In the genomic region with DNA sequence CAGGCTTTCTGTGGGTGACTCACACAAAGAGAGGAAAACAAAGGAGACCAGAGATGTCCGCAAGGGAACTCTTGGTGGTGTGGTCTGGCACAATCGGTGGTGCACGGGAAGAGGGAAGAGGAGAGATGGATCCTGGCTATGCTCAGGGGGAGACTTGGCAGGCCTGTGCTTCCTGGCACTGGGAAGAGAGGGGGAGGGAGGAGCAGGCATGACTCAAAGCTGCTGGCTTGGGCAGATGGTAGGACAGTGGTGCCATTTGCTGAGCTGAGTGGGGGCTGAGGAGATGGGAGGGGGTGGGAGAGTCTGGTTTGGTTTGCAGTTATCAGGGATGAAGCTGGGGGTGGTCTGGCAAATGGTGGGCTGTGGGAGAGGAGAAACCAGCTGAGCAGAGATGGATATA, we compare ENCODE assay signal across 12 mouse cellular contexts. TPM values are rescaled to one million over a fixed set of nuclear protein-coding genes. Genes with fewer than 3 reads are reported as not detected.
DNase-seq lines count a peak whose midpoint lies in the region; ATAC-seq and TF ChIP-seq lines count a peak whose summit lies in the region.
"Had no signal": no experiment of that assay in that cellular context is flagged by ENCODE, and none has a peak within 500 bp of the region (broad histone marks: within the 10 kb centered on the region; RNA-seq: fewer than 3 reads in every experiment).

No protein-coding gene starts in this region.

- WGBS in forebrain, embryonic 13.5 days = 56% methylated on average over 3 of the region's 3 CpGs
- WGBS in kidney, embryonic 16.5 days = 85% methylated on average over 3 of the region's 3 CpGs
- WGBS in intestine, postnatal 0 days = 74% methylated on average over 3 of the region's 3 CpGs

- H3K36me3 ChIP-seq in forebrain, embryonic 13.5 days (ENCODE audit: poor library complexity, severe bottlenecking) = no peaks in the 10 kb centered on the region
- no peaks in the 10 kb centered on the region for H3K36me3 ChIP-seq in kidney, embryonic 16.5 days (ENCODE audit: insufficient read depth, low read length)
- H3K36me3 ChIP-seq in intestine, postnatal 0 days (ENCODE audit: control insufficient read depth, insufficient read depth) = no peaks in the 10 kb centered on the region
- H3K36me3 ChIP-seq: embryonic facial prominence, embryonic 13.5 days; liver, embryonic 12.5 days had no signal

- H3K27me3 ChIP-seq in forebrain, embryonic 13.5 days = no peaks in the 10 kb centered on the region
- H3K27me3 ChIP-seq in kidney, embryonic 16.5 days (ENCODE audit: insufficient read depth, low read length) = no peaks in the 10 kb centered on the region
- H3K27me3 ChIP-seq in intestine, postnatal 0 days (replicated peaks; ENCODE audit: control insufficient read depth, insufficient read depth, low read length) = no peaks in the 10 kb centered on the region
- H3K27me3 ChIP-seq: embryonic facial prominence, embryonic 13.5 days had no signal

- H3K9ac ChIP-seq in forebrain, embryonic 13.5 days = no peak overlapping the region
- no peak overlapping the region for H3K9ac ChIP-seq in kidney, embryonic 16.5 days (replicated peaks; ENCODE audit: low read length)
- no peak overlapping the region for H3K9ac ChIP-seq in intestine, postnatal 0 days (ENCODE audit: low read depth, low read length)
- H3K9ac ChIP-seq: embryonic facial prominence, embryonic 13.5 days; hindbrain, embryonic 14.5 days; liver, embryonic 12.5 days had no signal

- peak; percentile 47; the same call in 1 of the 2 replicates for ATAC-seq in forebrain, embryonic 13.5 days
- no peak for ATAC-seq in kidney, embryonic 16.5 days (ENCODE audit: low FRiP score, low TSS enrichment)
- ATAC-seq in intestine, postnatal 0 days = no peak
- ATAC-seq: liver, embryonic 12.5 days had no signal

- no peak overlapping the region for H3K4me3 ChIP-seq in forebrain, embryonic 13.5 days
- no peak overlapping the region for H3K4me3 ChIP-seq in kidney, embryonic 16.5 days (ENCODE audit: low read length)
- no peak overlapping the region for H3K4me3 ChIP-seq in intestine, postnatal 0 days (ENCODE audit: low read depth, low read length)
- H3K4me3 ChIP-seq: embryonic facial prominence, embryonic 13.5 days; liver, embryonic 12.5 days had no signal

- no peaks in the 10 kb centered on the region for H3K9me3 ChIP-seq in forebrain, embryonic 13.5 days (replicated peaks)
- H3K9me3 ChIP-seq in kidney, embryonic 16.5 days (ENCODE audit: low read length) = no peaks in the 10 kb centered on the region
- H3K9me3 ChIP-seq in intestine, postnatal 0 days (ENCODE audit: control insufficient read depth) = no peaks in the 10 kb centered on the region
- H3K9me3 ChIP-seq: embryonic facial prominence, embryonic 13.5 days; liver, embryonic 12.5 days had no signal

- H3K27ac ChIP-seq in forebrain, embryonic 13.5 days = peak overlapping the region; percentile 16; the same call in 1 of the 2 replicates
- H3K27ac ChIP-seq in kidney, embryonic 16.5 days (ENCODE audit: low read length) = no peak overlapping the region
- no peak overlapping the region for H3K27ac ChIP-seq in intestine, postnatal 0 days (ENCODE audit: low read depth, low read length)
- H3K27ac ChIP-seq: embryonic facial prominence, embryonic 13.5 days; hindbrain, embryonic 14.5 days; liver, embryonic 12.5 days had no signal

- DNase-seq in 3134 (ENCODE audit: extremely low read depth, insufficient read length, low spot score) (peak; percentile 70), NIH3T3 (ENCODE audit: low read depth) (peak; percentile 30)
- peak; percentile 75 for DNase-seq in left cerebral cortex, adult 11 months (ENCODE audit: low spot score)
- DNase-seq in spleen, adult 12 weeks (ENCODE audit: low spot score) = no peak
- DNase-seq in gastrocnemius, postnatal 4 days (ENCODE audit: low spot score in 2 of 2) = no peak

- no peak for TF ChIP-seq CTCF in intestine, postnatal 0 days (IDR thresholded peaks at IDR 0.05; ENCODE audit: low read depth)

- H3K4me1 ChIP-seq in forebrain, embryonic 13.5 days = peaks cover 15% of the 10 kb centered on the region
- H3K4me1 ChIP-seq in kidney, embryonic 16.5 days (ENCODE audit: insufficient read depth, low read length) = no peaks in the 10 kb centered on the region; the same call in 1 of the 2 replicates
- no peaks in the 10 kb centered on the region for H3K4me1 ChIP-seq in intestine, postnatal 0 days (replicated peaks; ENCODE audit: control insufficient read depth, insufficient read depth, low read length)

- no peak overlapping the region for H3K4me2 ChIP-seq in forebrain, embryonic 13.5 days
- no peak overlapping the region for H3K4me2 ChIP-seq in kidney, embryonic 16.5 days (replicated peaks; ENCODE audit: low read depth, low read length)
- no peak overlapping the region for H3K4me2 ChIP-seq in intestine, postnatal 0 days (replicated peaks; ENCODE audit: low read depth)
- H3K4me2 ChIP-seq: embryonic facial prominence, embryonic 13.5 days; hindbrain, embryonic 14.5 days; liver, embryonic 12.5 days had no signal

RNA-seq across cellular contexts. Expression of gene Kctd6, which starts 5.1 kb away (rescaled TPM):
- polyA plus RNA-seq in forebrain, embryonic 13.5 days (2015; fragmentation: Nextera tagmentation; extraction: Ambion mirVana) = 4.6 and 5.6 TPM in 2 replicates
- 3.3 and 3.6 TPM in 2 replicates for polyA plus RNA-seq in kidney, embryonic 16.5 days (2015; fragmentation: Nextera tagmentation; extraction: Ambion mirVana)
- polyA plus RNA-seq in intestine, postnatal 0 days (2015; fragmentation: Nextera tagmentation; extraction: Ambion mirVana) = 18.8 and 19.5 TPM in 2 replicates
- 10 to 100 TPM in 1 of 2 experiments, 1 to 10 TPM in 1; 7.7 to 11.5 TPM for total RNA-seq in gastrocnemius, postnatal 4 days (2021)

RNA-seq across cellular contexts. Expression of gene Pdhb, which starts 36.1 kb away (rescaled TPM):
- polyA plus RNA-seq in forebrain, embryonic 13.5 days (2015; fragmentation: Nextera tagmentation; extraction: Ambion mirVana) = 238 and 247 TPM in 2 replicates
- polyA plus RNA-seq in kidney, embryonic 16.5 days (2015; fragmentation: Nextera tagmentation; extraction: Ambion mirVana) = 267 and 278 TPM in 2 replicates
- polyA plus RNA-seq in intestine, postnatal 0 days (2015; fragmentation: Nextera tagmentation; extraction: Ambion mirVana) = 140 and 149 TPM in 2 replicates
- total RNA-seq in gastrocnemius, postnatal 4 days (2021) = 100 to 1,000 TPM; 273 to 282 TPM

RNA-seq across cellular contexts. Expression of gene Acox2, which starts 50.3 kb away (rescaled TPM):
- polyA plus RNA-seq in forebrain, embryonic 13.5 days (2015; fragmentation: Nextera tagmentation; extraction: Ambion mirVana) = not detected in 2 replicates
- 1.0 and 2.0 TPM in 2 replicates for polyA plus RNA-seq in kidney, embryonic 16.5 days (2015; fragmentation: Nextera tagmentation; extraction: Ambion mirVana)
- 9.3 and 10.8 TPM in 2 replicates for polyA plus RNA-seq in intestine, postnatal 0 days (2015; fragmentation: Nextera tagmentation; extraction: Ambion mirVana)
- 1 to 10 TPM in 1 of 2 experiments, not detected in 1; 1.0 TPM for total RNA-seq in gastrocnemius, postnatal 4 days (2021)
- polyA plus RNA-seq: embryonic facial prominence, embryonic 13.5 days; hindbrain, embryonic 14.5 days; stomach, embryonic 14.5 days had no signal

Comparison
In these comparisons a context has a peak if more than half of its experiments do, and no peak if none do; other contexts are left out.
1. DNase-seq: peak in 3134 (single experiment), NIH3T3 (single experiment) and left cerebral cortex, adult 11 months (single experiment); none in spleen, adult 12 weeks (single experiment) and gastrocnemius, postnatal 4 days (0 of 2).